Mouse (Mus musculus) cerebellum, postnatal 25 days (tissue): Measurements from ENCODE around the gene Lrrfip1.

ENCODE experiments used
- DNase-seq, 2 experiments: peaks; one replicate each; pipeline ENCODE4 v3.0.0; 2021; ENCODE audit warnings: mixed read lengths in 2 of 2

Gene Lrrfip1

GRCm38 (mm10) chr1:91151509-91151908, 153.0 kb downstream of the Lrrfip1 start:
- DNase-seq, result no peak

- DNase-seq, result no peak
These were observed 168.3 kb downstream of the Lrrfip1 start for GRCm38 (mm10) chr1:91166798-91167197.

GRCm38 (mm10) chr1:91169157-91169556, 170.6 kb downstream of the Lrrfip1 start:
- no peak for DNase-seq

- no peak for DNase-seq
These were observed 176.3 kb downstream of the Lrrfip1 start for GRCm38 (mm10) chr1:91174796-91175195.

- DNase-seq, result no peak
These were observed 177.5 kb downstream of the Lrrfip1 start for GRCm38 (mm10) chr1:91176026-91176425.

DNA sequence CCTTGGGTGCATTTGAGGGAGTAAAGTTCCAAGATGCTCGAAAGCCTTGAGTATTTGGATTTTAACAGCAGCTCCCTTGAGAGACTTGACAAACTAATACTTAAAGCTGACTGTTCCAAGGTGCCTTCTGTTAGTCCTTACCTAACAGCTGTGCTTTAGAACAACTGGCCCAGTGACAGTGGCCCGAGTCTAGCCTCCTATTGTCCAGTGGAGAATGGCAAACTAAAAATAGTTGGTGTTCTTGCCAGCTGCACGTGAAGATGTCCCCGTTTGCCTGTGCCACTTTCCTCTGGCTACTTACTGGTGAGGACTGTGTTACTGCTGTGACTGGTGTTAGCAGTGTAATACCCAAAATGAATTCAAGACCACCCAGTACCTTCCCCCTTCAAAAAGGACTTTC, 178.3 kb downstream of the Lrrfip1 start:
- DNase-seq, result no peak
